Mouse (Mus musculus): ENCODE results near the gene Katna1. TPM values are rescaled to one million over a fixed set of nuclear protein-coding genes. Genes with fewer than 3 reads are reported as not detected.
"Not testable (repeated sequence)": the region's sequence is repeated elsewhere in the genome, so short reads cannot be mapped to it uniquely, and the experiment has no call there.

The Katna1 gene
- total RNA-seq (2021): 10 to 100 TPM; 14.9 to 15.1 TPM
- long read RNA-seq, transcript Katna1-201 (11 exons, 1,774 nt): major isoform, 11 of 16 reads
- long read RNA-seq, partial matches to known transcripts: 2 of 16 reads
- long read RNA-seq, other reads (novel, unspliced or antisense): 3 of 16 reads

- peak; percentile 86 to 92 for DNase-seq (ENCODE audit: low spot score in 2 of 2)
Observed at GRCm38 (mm10) chr10:7725751-7726500, at the start of gene Katna1. Gene Katna1 (plus strand): TSS chr10:7726000.

- DNase-seq (ENCODE audit: low spot score in 2 of 2): peak; percentile 89 to 92
Observed at GRCm38 (mm10) chr10:7680731-7681301, 45.0 kb upstream of the Katna1 start, which contains the start of the genes Pcmt1 and Lats1. Gene Pcmt1 (minus strand): TSS chr10:7681136. Gene Lats1 (plus strand): TSS chr10:7681214.

GRCm38 (mm10) chr10:7681343-7682025 lies 44.3 kb upstream of the Katna1 start:
- DNase-seq (ENCODE audit: low spot score in 2 of 2): peak; percentile 69 to 75

GRCm38 (mm10) chr10:7682249-7682648 lies 43.6 kb upstream of the Katna1 start:
- DNase-seq (ENCODE audit: low spot score in 2 of 2): no peak

- no peak for DNase-seq (ENCODE audit: low spot score in 2 of 2)
Observed at GRCm38 (mm10) chr10:7686902-7687301, 38.9 kb upstream of the Katna1 start.

GRCm38 (mm10) chr10:7695286-7695685 lies 30.5 kb upstream of the Katna1 start:
- DNase-seq (ENCODE audit: low spot score in 2 of 2): no peak

- DNase-seq (ENCODE audit: low spot score in 2 of 2): no peak
Observed at GRCm38 (mm10) chr10:7700120-7700519, 25.7 kb upstream of the Katna1 start.

- no peak for DNase-seq (ENCODE audit: low spot score in 2 of 2)
Observed at GRCm38 (mm10) chr10:7702586-7702985, 23.2 kb upstream of the Katna1 start.

GRCm38 (mm10) chr10:7710121-7710520 lies 15.7 kb upstream of the Katna1 start:
- DNase-seq (ENCODE audit: low spot score in 2 of 2): no peak

GRCm38 (mm10) chr10:7712506-7712905 lies 13.3 kb upstream of the Katna1 start:
- no peak for DNase-seq (ENCODE audit: low spot score in 2 of 2)

- DNase-seq (ENCODE audit: low spot score in 2 of 2): no peak
Observed at GRCm38 (mm10) chr10:7715056-7715455, 10.7 kb upstream of the Katna1 start.

- no peak for DNase-seq (ENCODE audit: low spot score in 2 of 2)
Observed at GRCm38 (mm10) chr10:7726501-7726812, 657 bp downstream of the Katna1 start.

- no peak for DNase-seq (ENCODE audit: low spot score in 2 of 2)
Observed at GRCm38 (mm10) chr10:7727011-7727410, 1.2 kb downstream of the Katna1 start.

- no peak for DNase-seq (ENCODE audit: low spot score in 2 of 2)
Observed at GRCm38 (mm10) chr10:7731582-7731981, 5.8 kb downstream of the Katna1 start.

- DNase-seq (ENCODE audit: low spot score in 2 of 2): no peak
Observed at GRCm38 (mm10) chr10:7737122-7737521, 11.3 kb downstream of the Katna1 start.

GRCm38 (mm10) chr10:7737914-7738313 lies 12.1 kb downstream of the Katna1 start:
- no peak for DNase-seq (ENCODE audit: low spot score in 2 of 2)

- not testable (repeated sequence) for DNase-seq (ENCODE audit: low spot score in 2 of 2)
Observed at GRCm38 (mm10) chr10:7745528-7745927, 19.7 kb downstream of the Katna1 start.

- DNase-seq (ENCODE audit: low spot score in 2 of 2): no peak
Observed at GRCm38 (mm10) chr10:7748752-7749151, 23.0 kb downstream of the Katna1 start.

GRCm38 (mm10) chr10:7757544-7757943 lies 31.7 kb downstream of the Katna1 start:
- no peak for DNase-seq (ENCODE audit: low spot score in 2 of 2)

GRCm38 (mm10) chr10:7772346-7772745 lies 46.5 kb downstream of the Katna1 start:
- no peak for DNase-seq (ENCODE audit: low spot score in 2 of 2)

GRCm38 (mm10) chr10:7772769-7773168 lies 47.0 kb downstream of the Katna1 start:
- DNase-seq (ENCODE audit: low spot score in 2 of 2): no peak

GRCm38 (mm10) chr10:7775421-7775820 lies 49.6 kb downstream of the Katna1 start:
- no peak for DNase-seq (ENCODE audit: low spot score in 2 of 2)
